Mouse (Mus musculus) megakaryocyte, embryonic 14.5 days (primary cell): Measurements from ENCODE around the gene A230050P20Rik. TPM values are rescaled to one million over a fixed set of nuclear protein-coding genes. Genes with fewer than 3 reads are reported as not detected.

Source experiments
- H3K27me3 ChIP-seq: replicated peaks from 2 replicates; pipeline ENCODE3; 2012; ENCODE audit warnings: inconsistent platforms
- H3K36me3 ChIP-seq: replicated peaks from 2 replicates; pipeline ENCODE3; 2012; ENCODE audit warnings: low read length, inconsistent platforms, mixed read lengths
- H3K4me1 ChIP-seq: 2 replicates; pipeline ENCODE4 v1.6.1; 2012; ENCODE audit warnings: inconsistent platforms
- H3K4me3 ChIP-seq: replicated peaks from 2 replicates; pipeline ENCODE3; 2012; ENCODE audit warnings: moderate library complexity, mild to moderate bottlenecking, inconsistent platforms
- H3K9me3 ChIP-seq: 2 replicates; pipeline ENCODE4 v1.6.1; 2012; ENCODE audit warnings: inconsistent platforms
- FLI1 ChIP-seq: IDR thresholded peaks from 2 replicates; pipeline ENCODE4 v1.6.1; 2012; ENCODE audit warnings: low read length, inconsistent platforms, mixed read lengths
- GATA1 ChIP-seq: IDR thresholded peaks from 3 replicates; pipeline ENCODE4 v1.6.1; 2012; ENCODE audit warnings: mixed read lengths, low read length, inconsistent platforms, borderline replicate concordance
- polyA plus RNA-seq: library from polyadenylated mRNA; stranded (reverse); fragments of >175 nt; gene quantifications from 2 replicates; pipeline ENCODE4 v1.2.3, GENCODE M21; 2012; ENCODE audit warnings: low replicate concordance; ENCODE audit not compliant: insufficient read depth

A230050P20Rik gene
- polyA plus RNA-seq, 1 experiment: 39.0 TPM

DNA sequence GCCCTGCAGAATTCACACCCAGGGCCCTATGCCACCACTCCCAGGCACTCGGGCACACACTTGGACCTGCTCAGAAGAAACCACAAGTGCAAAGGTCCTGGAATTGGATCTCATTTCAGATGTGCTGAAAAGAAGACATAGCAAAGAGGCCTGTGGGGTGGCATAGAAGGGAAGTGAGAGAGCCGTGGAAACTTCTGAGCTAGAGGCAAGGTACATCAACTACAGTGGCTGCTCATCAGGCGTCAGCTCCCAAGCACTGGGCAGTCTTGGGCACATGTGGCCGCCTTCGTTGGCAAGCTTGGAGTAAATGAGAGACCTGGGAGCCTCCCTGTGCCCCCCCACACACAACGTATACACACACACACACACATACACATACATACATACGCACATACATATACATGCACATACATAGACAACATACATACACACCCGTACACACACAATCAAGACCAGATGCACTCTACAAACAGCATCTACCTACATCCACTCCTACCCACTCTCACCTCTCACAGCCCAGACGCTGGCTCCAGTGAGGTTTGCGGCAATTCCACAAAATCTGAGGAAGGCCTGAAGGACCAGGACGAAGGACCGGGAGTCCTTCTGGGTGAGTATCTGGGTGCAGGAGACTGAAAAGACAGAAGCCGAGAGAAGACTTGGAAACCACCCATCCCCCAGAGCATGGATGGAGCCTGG, 10.8 kb downstream of the A230050P20Rik start, which contains the start of gene Angptl6:
Gene Angptl6 (minus strand): TSS at position 631 of the 696 bp plus-strand sequence.
- H3K4me1 ChIP-seq: peaks cover 37% of the 10 kb centered on the region
- H3K27me3 ChIP-seq: no peaks in the 10 kb centered on the region
- peak within 1 kb of the TSS; percentile 94 for H3K4me3 ChIP-seq
- TF ChIP-seq GATA1: no peak
- no peak for TF ChIP-seq FLI1
- peaks cover 15% of the 10 kb centered on the region for H3K36me3 ChIP-seq
- H3K9me3 ChIP-seq: peaks cover 2% of the 10 kb centered on the region

DNA sequence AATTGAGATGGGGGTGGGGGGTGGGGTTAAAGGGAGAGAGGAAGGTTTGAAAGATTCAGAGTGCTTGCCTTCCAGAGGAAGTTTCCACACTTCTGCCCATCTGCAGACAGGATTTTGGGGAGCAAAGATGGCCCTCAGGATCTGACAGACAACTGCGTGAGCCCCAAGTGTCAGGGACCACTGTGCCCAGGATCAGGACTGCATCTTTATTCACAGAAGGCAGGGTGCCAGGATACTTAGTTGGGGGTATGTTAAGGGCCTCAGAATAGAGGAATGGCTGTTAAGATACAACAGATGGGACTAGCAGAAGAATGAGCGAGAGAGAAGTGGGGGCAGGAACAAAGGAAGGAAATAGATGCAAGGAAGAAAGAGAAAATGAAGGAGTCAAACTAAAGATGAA, 18.1 kb downstream of the A230050P20Rik start:
- TF ChIP-seq GATA1 (no peak), FLI1 (no peak)
- Histone ChIP-seq H3K27me3 (no peaks in the 10 kb centered on the region), H3K36me3 (peaks cover 24% of the 10 kb centered on the region), H3K9me3 (peaks cover 9% of the 10 kb centered on the region), H3K4me3 (no peak overlapping the region), H3K4me1 (peaks cover 36% of the 10 kb centered on the region)

DNA sequence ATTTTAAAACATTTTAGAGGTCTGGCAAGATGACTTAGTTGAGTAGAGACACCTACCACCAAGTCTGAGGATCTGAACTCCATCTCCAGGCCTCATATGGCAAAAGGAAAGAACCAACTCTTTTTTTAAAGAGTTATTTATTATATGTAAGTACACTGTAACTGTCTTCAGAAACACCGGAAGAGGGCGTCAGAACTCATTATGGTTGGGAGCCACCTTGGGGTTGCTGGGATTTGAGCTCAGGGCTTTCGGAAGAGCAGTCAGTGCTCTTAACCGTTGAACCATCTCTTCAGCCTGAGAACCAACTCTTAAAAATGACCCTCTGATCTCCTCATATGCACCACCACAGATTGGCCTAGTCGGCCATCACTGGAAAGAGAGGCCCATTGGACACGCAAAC, 18.7 kb downstream of the A230050P20Rik start:
- TF ChIP-seq FLI1: no peak
- TF ChIP-seq GATA1: no peak
- Histone ChIP-seq H3K4me1 (peaks cover 42% of the 10 kb centered on the region), H3K4me3 (peak overlapping the region; percentile 59), H3K27me3 (no peaks in the 10 kb centered on the region), H3K9me3 (peaks cover 9% of the 10 kb centered on the region), H3K36me3 (peaks cover 30% of the 10 kb centered on the region)

GRCm38 (mm10) chr9:20887704-20888385, 19.4 kb downstream of the A230050P20Rik start, which contains the start of gene Ppan:
Ppan (plus strand) TSS chr9:20888175.
- H3K36me3 ChIP-seq: peaks cover 36% of the 10 kb centered on the region
- peak within 1 kb of the TSS; percentile 100 for H3K4me3 ChIP-seq
- H3K4me1 ChIP-seq: peaks cover 45% of the 10 kb centered on the region
- peaks cover 9% of the 10 kb centered on the region for H3K9me3 ChIP-seq
- no peaks in the 10 kb centered on the region for H3K27me3 ChIP-seq
- no peak for TF ChIP-seq GATA1
- peak; percentile 99 for TF ChIP-seq FLI1

DNA sequence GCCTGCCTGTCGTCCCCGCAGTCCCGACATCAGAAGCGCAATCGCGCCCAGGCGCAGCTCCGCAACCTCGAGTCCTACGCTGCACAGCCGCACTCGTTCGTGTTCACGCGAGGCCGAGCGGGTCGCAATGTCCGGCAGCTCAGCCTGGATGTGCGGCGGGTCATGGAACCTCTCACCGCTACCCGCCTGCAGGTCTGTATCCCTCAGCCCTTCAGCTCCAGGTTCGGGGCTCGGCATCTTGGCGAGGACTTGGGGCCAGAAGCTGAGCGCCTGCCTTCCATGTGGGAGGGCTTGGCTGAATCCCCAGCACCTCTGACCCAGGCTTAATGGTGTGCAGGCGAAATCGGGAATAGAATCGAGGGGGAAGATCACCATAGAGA, 19.9 kb downstream of the A230050P20Rik start:
- no peak for TF ChIP-seq GATA1
- no peak for TF ChIP-seq FLI1
- Histone ChIP-seq H3K27me3 (no peaks in the 10 kb centered on the region), H3K4me1 (peaks cover 49% of the 10 kb centered on the region), H3K9me3 (peaks cover 9% of the 10 kb centered on the region), H3K4me3 (peak overlapping the region; percentile 100), H3K36me3 (peaks cover 42% of the 10 kb centered on the region)

GRCm38 (mm10) chr9:20889185-20890141, 21.0 kb downstream of the A230050P20Rik start:
- H3K4me1 ChIP-seq: peaks cover 57% of the 10 kb centered on the region
- peaks cover 53% of the 10 kb centered on the region for H3K36me3 ChIP-seq
- H3K4me3 ChIP-seq: peak overlapping the region; percentile 90
- TF ChIP-seq GATA1: no peak
- no peak for TF ChIP-seq FLI1
- H3K9me3 ChIP-seq: peaks cover 5% of the 10 kb centered on the region
- no peaks in the 10 kb centered on the region for H3K27me3 ChIP-seq

DNA sequence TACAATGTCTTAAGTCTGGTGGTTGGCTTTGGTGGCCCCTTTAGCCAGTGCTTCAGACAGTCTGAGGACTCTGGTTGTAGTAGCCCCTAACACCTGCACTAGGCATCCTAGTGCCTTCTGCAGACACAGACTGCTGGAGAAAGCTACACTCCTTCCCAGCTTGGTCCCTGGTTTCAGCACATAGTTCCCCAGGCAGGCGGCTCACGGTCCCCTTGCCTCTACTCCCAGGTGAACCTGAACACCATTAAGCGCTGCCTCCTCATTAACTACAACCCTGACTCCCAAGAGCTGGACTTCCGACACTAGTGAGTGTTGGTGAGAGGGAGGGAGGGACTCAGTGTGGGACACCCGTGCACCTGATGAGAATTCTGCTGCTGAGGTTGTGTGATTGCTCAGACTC, 22.0 kb downstream of the A230050P20Rik start:
- Histone ChIP-seq H3K36me3 (peaks cover 62% of the 10 kb centered on the region), H3K27me3 (no peaks in the 10 kb centered on the region), H3K4me1 (peaks cover 65% of the 10 kb centered on the region), H3K9me3 (no peaks in the 10 kb centered on the region), H3K4me3 (peak overlapping the region; percentile 14)
- no peak for TF ChIP-seq FLI1
- TF ChIP-seq GATA1: no peak

GRCm38 (mm10) chr9:20891339-20892103, 23.1 kb downstream of the A230050P20Rik start:
- Histone ChIP-seq H3K4me3 (peak overlapping the region; percentile 47), H3K36me3 (peaks cover 72% of the 10 kb centered on the region), H3K4me1 (peaks cover 75% of the 10 kb centered on the region), H3K9me3 (no peaks in the 10 kb centered on the region), H3K27me3 (no peaks in the 10 kb centered on the region)
- TF ChIP-seq FLI1 (no peak), GATA1 (no peak)

GRCm38 (mm10) chr9:20892104-20892653, 23.7 kb downstream of the A230050P20Rik start:
- H3K27me3 ChIP-seq: no peaks in the 10 kb centered on the region
- no peak overlapping the region for H3K4me3 ChIP-seq
- H3K36me3 ChIP-seq: peaks cover 78% of the 10 kb centered on the region
- no peaks in the 10 kb centered on the region for H3K9me3 ChIP-seq
- H3K4me1 ChIP-seq: peaks cover 77% of the 10 kb centered on the region
- no peak for TF ChIP-seq FLI1
- TF ChIP-seq GATA1: no peak
